ENCODE assay signal across 24 mouse cellular contexts in the genomic region with DNA sequence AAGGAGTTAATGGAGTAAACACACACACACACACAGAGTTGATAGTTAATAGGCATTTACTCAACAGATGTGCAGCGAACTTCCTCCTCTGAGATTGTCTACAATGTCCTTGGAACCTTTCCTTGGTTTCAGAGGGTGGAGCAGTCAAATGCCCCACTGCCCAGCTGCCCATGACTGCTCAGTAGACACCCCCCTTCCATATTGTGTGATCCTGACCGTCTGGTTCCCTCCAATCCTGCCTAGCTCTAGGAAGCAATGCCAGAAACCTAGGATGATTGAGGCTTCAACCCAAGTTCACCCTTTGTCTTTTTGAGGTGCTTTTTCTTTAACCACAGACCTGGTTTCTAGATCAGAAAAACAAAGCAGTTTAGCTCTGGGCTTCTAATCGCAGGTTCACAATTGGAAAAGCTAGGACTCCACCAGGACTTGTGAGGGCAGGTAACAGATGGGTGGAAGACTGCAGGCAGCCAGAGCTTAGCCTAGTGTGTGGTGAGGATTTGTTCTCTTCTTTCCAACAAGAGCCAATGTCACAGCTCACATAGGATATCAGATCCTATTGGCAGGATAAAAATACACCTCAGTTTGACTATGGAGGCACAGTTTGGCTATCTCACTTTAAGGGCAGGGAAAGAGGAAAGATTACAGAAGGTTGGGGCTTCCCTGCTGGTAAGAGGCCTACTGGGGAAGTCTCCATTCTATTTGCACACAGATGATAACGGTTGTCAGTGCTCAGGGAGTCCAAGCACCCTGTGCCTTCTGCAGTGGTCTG.
DNase-seq lines count a peak whose midpoint lies in the region; ATAC-seq and TF ChIP-seq lines count a peak whose summit lies in the region.
"Had no signal": no experiment of that assay in that cellular context is flagged by ENCODE, and none has a peak within 500 bp of the region (broad histone marks: within the 10 kb centered on the region; RNA-seq: fewer than 3 reads in every experiment).

No protein-coding gene starts in this region.

- no peaks in the 10 kb centered on the region for H3K9me3 ChIP-seq in hindbrain, postnatal 0 days (ENCODE audit: low read length)
- H3K9me3 ChIP-seq in hindbrain, embryonic 10.5 days: no peaks in the 10 kb centered on the region
- no peaks in the 10 kb centered on the region for H3K9me3 ChIP-seq in liver, embryonic 13.5 days (replicated peaks)
- H3K9me3 ChIP-seq in midbrain, embryonic 11.5 days (ENCODE audit: control insufficient read depth, low read length): no peaks in the 10 kb centered on the region
- H3K9me3 ChIP-seq: forebrain, embryonic 13.5 days; G1E; limb, embryonic 10.5 days; lung, embryonic 15.5 days had no signal

- no peak overlapping the region for H3K4me3 ChIP-seq in hindbrain, postnatal 0 days (ENCODE audit: low read length)
- H3K4me3 ChIP-seq in hindbrain, embryonic 10.5 days: no peak overlapping the region
- no peak overlapping the region for H3K4me3 ChIP-seq in liver, embryonic 13.5 days (replicated peaks)
- no peak overlapping the region for H3K4me3 ChIP-seq in midbrain, embryonic 11.5 days (ENCODE audit: low read depth, low read length)
- H3K4me3 ChIP-seq: forebrain, embryonic 13.5 days; hindbrain, embryonic 13.5 days; limb, embryonic 10.5 days; lung, embryonic 15.5 days had no signal

- H3K4me1 ChIP-seq in hindbrain, postnatal 0 days (ENCODE audit: insufficient read depth, low read length): no peaks in the 10 kb centered on the region
- no peaks in the 10 kb centered on the region for H3K4me1 ChIP-seq in hindbrain, embryonic 10.5 days (replicated peaks)
- H3K4me1 ChIP-seq in liver, embryonic 13.5 days (replicated peaks): peaks cover 14% of the 10 kb centered on the region
- H3K4me1 ChIP-seq in midbrain, embryonic 11.5 days (ENCODE audit: control insufficient read depth, insufficient read depth, low read length): no peaks in the 10 kb centered on the region
- H3K4me1 ChIP-seq: forebrain, embryonic 13.5 days; hindbrain, embryonic 13.5 days; limb, embryonic 10.5 days; lung, embryonic 15.5 days had no signal

- TF ChIP-seq CTCF in hindbrain, postnatal 0 days (IDR thresholded peaks at IDR 0.05; ENCODE audit: low read depth): no peak

- ATAC-seq in hindbrain, postnatal 0 days: peak; percentile 61; the same call in 1 of the 2 replicates
- peak; percentile 77 for ATAC-seq in liver, embryonic 13.5 days (ENCODE audit: low read depth)
- ATAC-seq in midbrain, embryonic 11.5 days (ENCODE audit: low FRiP score): no peak
- ATAC-seq: activated CD4-positive, CD25-positive, alpha-beta regulatory T cell, adult 4 months; forebrain, embryonic 13.5 days; inflammation-experienced regulatory T-cells, adult 6 months had no signal

- WGBS in hindbrain, postnatal 0 days: 72% methylated on average over 4 of the region's 4 CpGs
- WGBS in hindbrain, embryonic 10.5 days: 83% methylated on average over 4 of the region's 4 CpGs
- WGBS in liver, embryonic 13.5 days (ENCODE audit: insufficient replicate concordance): 54% methylated on average over 4 of the region's 4 CpGs
- WGBS in midbrain, embryonic 11.5 days: 80% methylated on average over 4 of the region's 4 CpGs

- H3K4me2 ChIP-seq in hindbrain, postnatal 0 days (ENCODE audit: low read depth, low read length): no peak overlapping the region
- H3K4me2 ChIP-seq in liver, embryonic 13.5 days: no peak overlapping the region
- no peak overlapping the region for H3K4me2 ChIP-seq in midbrain, embryonic 11.5 days
- H3K4me2 ChIP-seq: forebrain, embryonic 13.5 days; hindbrain, embryonic 13.5 days; lung, embryonic 15.5 days had no signal

- H3K27ac ChIP-seq in hindbrain, postnatal 0 days: no peak overlapping the region
- no peak overlapping the region for H3K27ac ChIP-seq in hindbrain, embryonic 10.5 days
- H3K27ac ChIP-seq in liver, embryonic 13.5 days: no peak overlapping the region
- H3K27ac ChIP-seq in midbrain, embryonic 11.5 days (ENCODE audit: low read depth, low read length): no peak overlapping the region
- H3K27ac ChIP-seq: forebrain, embryonic 13.5 days; hindbrain, embryonic 13.5 days; kidney, postnatal 0 days; limb, embryonic 10.5 days; lung, embryonic 15.5 days; stomach, postnatal 0 days had no signal

- no peaks in the 10 kb centered on the region for H3K36me3 ChIP-seq in hindbrain, postnatal 0 days (ENCODE audit: insufficient read depth, low read length)
- no peaks in the 10 kb centered on the region for H3K36me3 ChIP-seq in hindbrain, embryonic 10.5 days
- H3K36me3 ChIP-seq in liver, embryonic 13.5 days: no peaks in the 10 kb centered on the region
- H3K36me3 ChIP-seq in midbrain, embryonic 11.5 days (ENCODE audit: control insufficient read depth, insufficient read depth, low read length): no peaks in the 10 kb centered on the region
- H3K36me3 ChIP-seq: G1E; hindbrain, embryonic 13.5 days; limb, embryonic 10.5 days; lung, embryonic 15.5 days had no signal

- H3K9ac ChIP-seq in hindbrain, postnatal 0 days (replicated peaks; ENCODE audit: low read length): no peak overlapping the region
- H3K9ac ChIP-seq in liver, embryonic 13.5 days: no peak overlapping the region
- no peak overlapping the region for H3K9ac ChIP-seq in midbrain, embryonic 11.5 days (ENCODE audit: low read length)
- H3K9ac ChIP-seq: forebrain, embryonic 13.5 days; hindbrain, embryonic 13.5 days; lung, embryonic 15.5 days had no signal

- H3K27me3 ChIP-seq in hindbrain, postnatal 0 days (ENCODE audit: insufficient read depth, low read length): no peaks in the 10 kb centered on the region
- no peaks in the 10 kb centered on the region for H3K27me3 ChIP-seq in hindbrain, embryonic 10.5 days (ENCODE audit: insufficient read depth, poor library complexity, severe bottlenecking)
- no peaks in the 10 kb centered on the region for H3K27me3 ChIP-seq in liver, embryonic 13.5 days
- H3K27me3 ChIP-seq in midbrain, embryonic 11.5 days (ENCODE audit: control insufficient read depth, insufficient read depth, low read length): no peaks in the 10 kb centered on the region
- H3K27me3 ChIP-seq: CH12.LX; forebrain, embryonic 13.5 days; hindbrain, embryonic 13.5 days; lung, embryonic 15.5 days had no signal

- DNase-seq in hindbrain, postnatal 0 days (ENCODE audit: low spot score): no peak
- DNase-seq in hindbrain, embryonic 10.5 days (ENCODE audit: low spot score): no peak
- DNase-seq in c-Kit-positive CD71-positive TER-119-negative erythroid progenitor cells, embryonic 14.5 days (ENCODE audit: low read depth): peak; percentile 4
- peak; percentile 85 for DNase-seq in cerebellum, adult 9-10 months
- no peak for DNase-seq in liver, embryonic 13.5 days
- no peak for DNase-seq in lung, postnatal 10 days
- DNase-seq in B cell, adult 2 months: no peak
- DNase-seq in midbrain, embryonic 11.5 days (ENCODE audit: low spot score, missing footprints): no peak
- DNase-seq: adrenal gland, adult 8-10 months; gastrocnemius, postnatal 10 days; heart, adult 18-20 months; kidney, adult 2 months; lung, postnatal 4 days; thymus, adult 2 months had no signal

Comparison
In these comparisons a context has a peak if more than half of its experiments do, and no peak if none do; other contexts are left out.
1. DNase-seq: peak in c-Kit-positive CD71-positive TER-119-negative erythroid progenitor cells, embryonic 14.5 days (single experiment) and cerebellum, adult 9-10 months (single experiment); none in hindbrain, postnatal 0 days (single experiment), hindbrain, embryonic 10.5 days (single experiment), liver, embryonic 13.5 days (single experiment), lung, postnatal 10 days (single experiment), B cell, adult 2 months (0 of 2) and midbrain, embryonic 11.5 days (single experiment).